Mouse (Mus musculus): ENCODE results near the gene Tnp2.

DNA sequence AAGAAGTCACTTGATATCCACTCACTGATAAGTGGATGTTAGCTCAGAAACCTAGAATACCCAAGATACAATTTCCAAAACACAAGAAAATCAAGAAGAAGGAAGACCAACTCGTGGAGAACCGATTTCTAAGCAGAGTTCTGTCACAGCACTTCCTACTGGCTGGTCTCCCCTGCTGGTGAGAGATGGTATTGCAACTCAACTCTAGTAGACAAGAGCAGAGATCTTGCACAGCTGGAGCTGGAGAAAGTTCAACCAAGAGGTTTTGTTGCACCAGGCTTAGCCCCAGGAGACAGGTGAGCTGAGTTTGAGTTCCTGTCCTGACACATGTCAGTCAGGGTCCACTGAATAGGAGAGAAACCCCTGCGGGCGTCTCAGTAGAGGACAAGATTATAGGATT is 21.3 kb downstream of the Tnp2 start:
- TF ChIP-seq ZC3H11A (IDR thresholded peaks at IDR 0.05; ENCODE audit: borderline replicate concordance, low read depth, low read length) = no peak
- no peak for TF ChIP-seq MAFK (IDR thresholded peaks at IDR 0.05; ENCODE audit: insufficient read depth, low read depth, low read length)
- TF ChIP-seq HCFC1 (IDR thresholded peaks at IDR 0.05; ENCODE audit: borderline replicate concordance, insufficient read depth, low read length) = no peak
- TF ChIP-seq ZNF384 (IDR thresholded peaks at IDR 0.05; ENCODE audit: low read depth, low read length) = no peak
